Mouse (Mus musculus): Measurements from ENCODE around the gene Clca3a1. TPM values are rescaled to one million over a fixed set of nuclear protein-coding genes. Genes with fewer than 3 reads are reported as not detected.

The Clca3a1 gene
- polyA plus RNA-seq, 1 experiment from 2014 or later, result 3.9 TPM

- 71% methylated on average over 8 of the region's 8 CpGs for WGBS (ENCODE audit: insufficient replicate concordance)
Observed at GRCm38 (mm10) chr3:144679701-144680159, 81.0 kb downstream of the Clca3a1 start.

More at GRCm38 (mm10) chr3:144679701-144680159, 81.0 kb downstream of the Clca3a1 start:
- H3K4me1 ChIP-seq (replicated peaks), result peaks cover 85% of the 10 kb centered on the region
- no peaks in the 10 kb centered on the region for H3K27me3 ChIP-seq
- ATAC-seq (ENCODE audit: insufficient read depth), result no peak
- H3K9ac ChIP-seq, result no peak overlapping the region
- H3K4me2 ChIP-seq, result no peak overlapping the region
- H3K4me3 ChIP-seq (replicated peaks), result no peak overlapping the region
- H3K27ac ChIP-seq (replicated peaks), result peak overlapping the region; percentile 39; the same call in 1 of the 2 replicates
- H3K9me3 ChIP-seq (replicated peaks), result no peaks in the 10 kb centered on the region
- H3K36me3 ChIP-seq (replicated peaks), result peaks cover 7% of the 10 kb centered on the region; the same call in 1 of the 2 replicates

Other genes starting within 250 kb of the Clca3a1 start
- 1.9 and 2.3 TPM in 2 replicates for gene Hs2st1, start 190.8 kb downstream of the Clca3a1 start, polyA plus RNA-seq (2015; fragmentation: Nextera tagmentation; extraction: Ambion mirVana)
- gene Selenof, start 190.7 kb downstream of the Clca3a1 start, polyA plus RNA-seq (2015; fragmentation: Nextera tagmentation; extraction: Ambion mirVana), result 290 and 291 TPM in 2 replicates
- 79.7 and 86.7 TPM in 2 replicates for gene Sh3glb1, start 40.6 kb downstream of the Clca3a1 start, polyA plus RNA-seq (2015; fragmentation: Nextera tagmentation; extraction: Ambion mirVana)
- not detected in 2 replicates for gene Clca3a2, start 58.5 kb upstream of the Clca3a1 start, polyA plus RNA-seq (2015; fragmentation: Nextera tagmentation; extraction: Ambion mirVana)
- not detected in 2 replicates for gene Clca3b, start 88.4 kb upstream of the Clca3a1 start, polyA plus RNA-seq (2015; fragmentation: Nextera tagmentation; extraction: Ambion mirVana)
- gene Clca4b, start 171.6 kb upstream of the Clca3a1 start, polyA plus RNA-seq (2015; fragmentation: Nextera tagmentation; extraction: Ambion mirVana), result not detected in 2 replicates
- gene Clca4a, start 214.1 kb upstream of the Clca3a1 start, polyA plus RNA-seq (2015; fragmentation: Nextera tagmentation; extraction: Ambion mirVana), result not detected in 2 replicates